ENCODE assay signal across 8 mouse cellular contexts in genomic region chr2:109890597-109890996, GRCm38 (mm10). TPM values are rescaled to one million over a fixed set of nuclear protein-coding genes. Genes with fewer than 3 reads are reported as not detected.
A peak's percentile ranks its signal among the peaks of the same experiment; 100 is the strongest.
DNase-seq lines count a peak whose midpoint lies in the region; ATAC-seq lines count a peak whose summit lies in the region.

TSS of gene Lin7c (plus strand) at chr2:109890853.

- peak within 1 kb of the TSS; percentile 75 for H3K4me2 ChIP-seq in intestine, embryonic 16.5 days (ENCODE audit: low read depth, low read length)

- intact Hi-C loops in left cerebral cortex, postnatal 36 days (cut with DNase I), result loop anchor here (10.0 kb wide), 2 partner anchors 196 to 616 kb away; no protein-coding TSS in a partner anchor

- H3K36me3 ChIP-seq in intestine, embryonic 16.5 days (ENCODE audit: control insufficient read depth, insufficient read depth, low read length), result peaks cover 5% of the 10 kb centered on the region
- peaks cover 16% of the 10 kb centered on the region for H3K36me3 ChIP-seq in midbrain, embryonic 10.5 days

- H3K4me3 ChIP-seq in intestine, embryonic 16.5 days (ENCODE audit: low read length), result peak within 1 kb of the TSS; percentile 100
- H3K4me3 ChIP-seq in midbrain, embryonic 10.5 days, result peak within 1 kb of the TSS; percentile 86

- peak; percentile 96 for DNase-seq in adrenal gland, postnatal 10 days
- DNase-seq in embryo, embryonic 9.5 days (ENCODE audit: extremely low spot score), result peak; percentile 94
- peak; percentile 86 to 96 for DNase-seq in gastrocnemius, postnatal 4 days (ENCODE audit: low spot score in 2 of 2)
- peak; percentile 95 to 97 for DNase-seq in left cerebral cortex, postnatal 36 days (ENCODE audit: low spot score in 2 of 2)
- peak; percentile 97 for DNase-seq in midbrain, embryonic 10.5 days (ENCODE audit: low spot score)
- DNase-seq in right cerebral cortex, postnatal 36 days (ENCODE audit: low spot score in 2 of 2), result peak; percentile 92 to 93
- peak; percentile 89 to 95 for DNase-seq in urinary bladder, postnatal 4 days (ENCODE audit: low spot score in 2 of 2)

- ATAC-seq in intestine, embryonic 16.5 days, result peak; percentile 99

- peak within 1 kb of the TSS; percentile 93 for H3K27ac ChIP-seq in intestine, embryonic 16.5 days (ENCODE audit: low read length)
- peak within 1 kb of the TSS; percentile 97 for H3K27ac ChIP-seq in midbrain, embryonic 10.5 days (replicated peaks)

- under 1% methylated on average over 42 of the region's 42 CpGs for WGBS in intestine, embryonic 16.5 days
- under 1% methylated on average over 42 of the region's 42 CpGs for WGBS in midbrain, embryonic 10.5 days

- no peaks in the 10 kb centered on the region for H3K9me3 ChIP-seq in intestine, embryonic 16.5 days (ENCODE audit: control insufficient read depth, low read length)
- H3K9me3 ChIP-seq in midbrain, embryonic 10.5 days (replicated peaks), result 0 out of 2 replicates have a peak, but pooled peaks cover 5% of the 10 kb centered on the region

- H3K27me3 ChIP-seq in intestine, embryonic 16.5 days (replicated peaks; ENCODE audit: control insufficient read depth, insufficient read depth, low read length), result no peaks in the 10 kb centered on the region
- no peaks in the 10 kb centered on the region for H3K27me3 ChIP-seq in midbrain, embryonic 10.5 days (ENCODE audit: low read depth, poor library complexity, severe bottlenecking)

- peaks cover 11% of the 10 kb centered on the region for H3K4me1 ChIP-seq in intestine, embryonic 16.5 days (ENCODE audit: control insufficient read depth, insufficient read depth, low read length)
- H3K4me1 ChIP-seq in midbrain, embryonic 10.5 days, result peaks cover 14% of the 10 kb centered on the region

- peak within 1 kb of the TSS; percentile 98 for H3K9ac ChIP-seq in intestine, embryonic 16.5 days (ENCODE audit: low read depth, low read length)

RNA-seq across cellular contexts. Expression of gene Lin7c, which starts in this region (rescaled TPM):
- total RNA-seq in adrenal gland, postnatal 10 days (2021), result 10 to 100 TPM; 64.5 to 70.1 TPM
- total RNA-seq in gastrocnemius, postnatal 4 days (2021), result 10 to 100 TPM; 38.6 to 47.3 TPM
- polyA plus RNA-seq in intestine, embryonic 16.5 days (2015; fragmentation: Nextera tagmentation; extraction: Ambion mirVana), result 61.9 and 67.0 TPM in 2 replicates
- 10 to 100 TPM; 66.9 to 76.8 TPM for total RNA-seq in left cerebral cortex, postnatal 36 days (2021)
- 101 and 121 TPM in 2 replicates for polyA plus RNA-seq in midbrain, embryonic 10.5 days (2016; fragmentation: Nextera tagmentation; extraction: Ambion mirVana)

Comparison
In these comparisons a context has a peak if more than half of its experiments do, and no peak if none do; other contexts are left out.
1. Peak in every context shown above with its lines: DNase-seq, ATAC-seq, H3K4me3 ChIP-seq and H3K27ac ChIP-seq.